Mouse (Mus musculus): ENCODE results near the gene Msmo1. TPM values are rescaled to one million over a fixed set of nuclear protein-coding genes. Genes with fewer than 3 reads are reported as not detected.

The Msmo1 gene
- polyA plus RNA-seq, 1 experiment from 2014 or later = 138 TPM

DNA sequence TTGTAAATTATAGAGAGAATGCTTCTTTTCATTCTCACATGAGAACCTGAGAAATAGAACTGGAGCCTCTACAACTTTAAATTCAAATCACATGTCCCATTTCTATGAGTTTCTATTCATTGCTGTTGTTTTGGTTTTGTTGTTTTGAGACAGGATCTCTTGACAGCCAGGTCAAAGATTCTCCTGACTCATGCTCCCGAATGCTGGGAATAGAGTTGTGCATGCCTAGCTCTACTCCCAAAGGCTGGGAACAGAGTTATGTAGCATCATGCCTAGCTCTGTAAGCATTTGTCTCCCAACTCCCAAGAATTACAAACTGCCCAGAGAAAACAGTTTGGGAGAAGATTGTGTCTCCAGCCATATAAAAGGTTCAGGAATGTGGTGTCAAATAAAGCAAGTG lies 29.2 kb upstream of the Msmo1 start:
- Histone ChIP-seq H3K4me1 (ENCODE audit: control insufficient read depth, insufficient read depth, low read length) (no peaks in the 10 kb centered on the region), H3K36me3 (ENCODE audit: control insufficient read depth, insufficient read depth, low read length) (no peaks in the 10 kb centered on the region), H3K27ac (ENCODE audit: low read length) (no peak overlapping the region), H3K27me3 (ENCODE audit: control insufficient read depth, insufficient read depth, low read length) (no peaks in the 10 kb centered on the region), H3K9ac (replicated peaks; ENCODE audit: low read depth, low read length) (no peak overlapping the region), H3K4me3 (ENCODE audit: low read depth, low read length) (no peak overlapping the region), H3K9me3 (ENCODE audit: control insufficient read depth, low read depth, low read length) (no peaks in the 10 kb centered on the region), H3K4me2 (replicated peaks; ENCODE audit: low read depth, low read length) (no peak overlapping the region)
- ATAC-seq (ENCODE audit: insufficient number of reproducible peaks, insufficient read depth, low FRiP score, low read depth) = no peak
- 91% methylated on average over 1 of the region's 1 CpGs for WGBS

DNA sequence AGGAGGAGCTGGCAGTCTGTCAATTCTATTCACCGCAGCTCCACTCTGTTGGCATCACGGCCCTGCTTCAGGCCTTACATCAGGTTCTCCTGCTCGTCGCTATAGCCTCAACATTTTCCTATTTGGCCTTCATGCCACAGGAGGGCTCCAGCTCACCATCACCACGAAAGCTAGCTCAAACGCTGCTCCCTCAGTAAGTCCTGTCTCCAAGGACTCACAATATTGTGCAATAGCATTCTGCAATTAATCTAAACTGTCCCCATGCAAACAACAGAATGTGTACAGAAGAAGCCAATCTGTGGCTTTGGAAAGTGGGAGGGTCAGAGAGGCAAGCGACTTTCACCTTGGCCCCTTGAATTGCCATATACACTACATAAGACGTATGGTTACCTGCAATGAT lies 27.8 kb upstream of the Msmo1 start:
- Histone ChIP-seq H3K36me3 (ENCODE audit: control insufficient read depth, insufficient read depth, low read length) (no peaks in the 10 kb centered on the region), H3K9ac (replicated peaks; ENCODE audit: low read depth, low read length) (no peak overlapping the region), H3K9me3 (ENCODE audit: control insufficient read depth, low read depth, low read length) (no peaks in the 10 kb centered on the region), H3K4me2 (replicated peaks; ENCODE audit: low read depth, low read length) (no peak overlapping the region), H3K27me3 (ENCODE audit: control insufficient read depth, insufficient read depth, low read length) (no peaks in the 10 kb centered on the region), H3K27ac (ENCODE audit: low read length) (no peak overlapping the region), H3K4me3 (ENCODE audit: low read depth, low read length) (no peak overlapping the region), H3K4me1 (ENCODE audit: control insufficient read depth, insufficient read depth, low read length) (no peaks in the 10 kb centered on the region)
- 79% methylated on average over 8 of the region's 8 CpGs for WGBS
- ATAC-seq (ENCODE audit: insufficient number of reproducible peaks, insufficient read depth, low FRiP score, low read depth) = peak; percentile 56; the same call in 1 of the 2 replicates

DNA sequence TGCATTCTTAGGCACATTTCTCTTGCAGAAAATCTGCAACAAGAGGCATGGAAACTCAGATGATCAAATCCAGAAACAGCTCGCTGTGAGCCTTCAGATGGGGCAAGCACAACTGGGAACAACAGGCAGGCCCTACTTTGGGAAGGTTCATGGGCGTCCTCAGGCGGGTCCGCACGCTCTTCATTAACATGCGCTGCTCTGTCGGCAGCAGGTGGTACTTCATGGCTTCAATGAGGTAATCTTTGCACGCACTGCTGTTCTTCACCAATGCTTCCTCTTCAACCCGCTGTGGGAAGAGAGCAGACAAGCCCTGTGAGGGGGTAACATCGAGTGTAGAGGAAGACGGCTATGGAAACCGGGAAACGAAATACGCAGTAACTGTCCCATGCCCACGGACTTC lies 24.4 kb upstream of the Msmo1 start:
- Histone ChIP-seq H3K36me3 (ENCODE audit: control insufficient read depth, insufficient read depth, low read length) (peaks cover 2% of the 10 kb centered on the region; the same call in 1 of the 2 replicates), H3K9ac (replicated peaks; ENCODE audit: low read depth, low read length) (no peak overlapping the region), H3K4me3 (ENCODE audit: low read depth, low read length) (no peak overlapping the region), H3K27me3 (ENCODE audit: control insufficient read depth, insufficient read depth, low read length) (no peaks in the 10 kb centered on the region), H3K27ac (ENCODE audit: low read length) (no peak overlapping the region), H3K9me3 (ENCODE audit: control insufficient read depth, low read depth, low read length) (no peaks in the 10 kb centered on the region), H3K4me1 (ENCODE audit: control insufficient read depth, insufficient read depth, low read length) (no peaks in the 10 kb centered on the region), H3K4me2 (replicated peaks; ENCODE audit: low read depth, low read length) (no peak overlapping the region)
- no peak for ATAC-seq (ENCODE audit: insufficient number of reproducible peaks, insufficient read depth, low FRiP score, low read depth)
- WGBS = 96% methylated on average over 15 of the region's 15 CpGs

DNA sequence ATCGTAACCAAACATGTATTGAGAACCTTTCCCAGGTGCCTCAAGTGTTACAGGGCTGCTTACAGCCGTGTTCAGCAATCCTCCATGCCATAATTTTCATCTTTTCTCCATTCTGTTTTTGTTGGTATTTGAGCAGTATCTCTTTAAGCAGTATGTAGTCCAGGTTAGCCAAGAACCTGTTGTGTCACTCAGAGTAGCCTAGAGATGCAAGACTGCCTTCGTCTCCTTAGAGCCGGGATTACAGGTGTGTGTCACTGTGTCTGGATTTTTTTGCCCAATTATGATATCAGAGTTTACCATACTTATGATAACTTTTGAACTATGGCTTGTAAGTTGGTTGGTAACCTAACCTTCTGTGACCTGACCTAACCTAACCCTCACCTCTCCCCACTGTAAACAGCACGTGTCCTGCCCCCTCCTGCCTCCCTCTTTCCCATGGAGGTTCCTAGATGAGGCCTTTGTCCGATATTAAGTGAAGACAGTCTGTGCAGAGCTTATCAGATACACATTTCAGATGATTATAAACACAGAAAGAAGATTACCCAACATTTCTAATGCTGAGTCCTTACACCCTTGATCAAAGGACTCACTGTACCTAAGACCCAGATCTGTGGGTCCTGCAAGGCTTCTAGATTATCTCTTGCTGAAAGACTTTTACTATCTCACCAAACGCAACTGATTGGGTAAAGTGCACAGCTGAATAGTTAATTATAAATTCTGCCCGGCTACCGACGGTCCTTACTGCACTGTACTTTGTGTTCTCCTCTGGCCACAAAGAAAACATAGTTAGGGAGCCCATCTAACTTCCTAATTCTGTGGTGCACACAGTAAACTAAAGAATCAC lies 12.8 kb upstream of the Msmo1 start:
- Histone ChIP-seq H3K9me3 (ENCODE audit: control insufficient read depth, low read depth, low read length) (no peaks in the 10 kb centered on the region), H3K9ac (replicated peaks; ENCODE audit: low read depth, low read length) (no peak overlapping the region), H3K4me3 (ENCODE audit: low read depth, low read length) (no peak overlapping the region), H3K4me1 (ENCODE audit: control insufficient read depth, insufficient read depth, low read length) (no peaks in the 10 kb centered on the region), H3K36me3 (ENCODE audit: control insufficient read depth, insufficient read depth, low read length) (peaks cover 5% of the 10 kb centered on the region; the same call in 1 of the 2 replicates), H3K27ac (ENCODE audit: low read length) (no peak overlapping the region), H3K4me2 (replicated peaks; ENCODE audit: low read depth, low read length) (no peak overlapping the region), H3K27me3 (ENCODE audit: control insufficient read depth, insufficient read depth, low read length) (no peaks in the 10 kb centered on the region)
- no peak for ATAC-seq (ENCODE audit: insufficient number of reproducible peaks, insufficient read depth, low FRiP score, low read depth)
- WGBS = 65% methylated on average over 10 of the region's 10 CpGs

DNA sequence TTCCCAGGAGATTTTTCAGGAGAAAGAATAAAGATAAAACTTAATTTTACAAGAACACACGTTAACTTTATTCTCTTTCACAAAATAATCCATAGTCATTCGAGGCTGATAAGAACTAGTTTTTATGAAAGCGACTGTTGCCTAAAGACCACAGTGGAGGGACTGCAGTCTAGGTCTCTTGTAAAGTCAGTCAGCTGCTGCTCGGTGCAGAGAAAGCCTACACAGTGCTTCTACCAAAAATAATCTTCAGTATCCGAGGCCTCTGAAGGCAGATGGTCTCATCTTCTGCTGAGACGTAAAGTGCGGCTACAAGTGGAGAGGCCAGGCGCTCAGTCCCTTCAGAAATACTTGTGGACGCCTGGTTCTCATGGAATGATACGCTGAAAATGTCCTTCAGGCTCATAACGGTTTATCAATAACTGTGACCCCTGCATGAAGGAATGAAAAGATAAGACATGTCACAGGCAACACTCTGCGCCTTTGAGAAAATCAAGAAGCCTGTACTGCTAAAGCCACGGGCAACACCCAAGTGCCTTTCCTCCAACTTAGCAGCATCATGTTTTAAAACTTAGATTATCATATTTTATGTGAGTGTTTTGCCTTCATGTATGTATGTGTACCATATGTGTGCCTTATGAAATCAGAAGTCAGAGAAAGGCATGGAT lies 7.1 kb upstream of the Msmo1 start:
- no peak overlapping the region for H3K4me3 ChIP-seq (ENCODE audit: low read depth, low read length)
- no peak for ATAC-seq (ENCODE audit: insufficient number of reproducible peaks, insufficient read depth, low FRiP score, low read depth)
- WGBS = 89% methylated on average over 13 of the region's 13 CpGs

DNA sequence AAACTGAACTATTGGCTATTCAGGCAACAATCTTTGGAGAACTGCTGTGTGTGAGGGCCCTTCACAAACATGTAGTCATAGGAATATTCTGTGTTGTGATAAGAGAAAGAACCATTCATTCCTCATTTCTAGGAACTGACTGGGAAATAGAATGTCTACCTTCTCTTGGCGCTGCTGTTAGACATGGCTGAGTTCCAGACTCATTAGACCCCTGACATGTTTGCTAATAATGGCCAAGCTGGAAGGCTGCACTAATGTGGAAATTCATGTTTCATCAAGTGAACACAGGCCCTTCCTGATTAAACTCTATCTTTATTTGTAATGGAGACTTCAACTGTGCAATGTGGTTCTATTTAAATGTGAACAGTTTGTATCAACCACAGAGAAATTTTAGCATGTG lies 5.3 kb upstream of the Msmo1 start:
- H3K27ac ChIP-seq (ENCODE audit: low read length) = no peak overlapping the region
- no peak overlapping the region for H3K9ac ChIP-seq (replicated peaks; ENCODE audit: low read depth, low read length)
- H3K4me3 ChIP-seq (ENCODE audit: low read depth, low read length) = no peak overlapping the region
- H3K27me3 ChIP-seq (ENCODE audit: control insufficient read depth, insufficient read depth, low read length) = no peaks in the 10 kb centered on the region
- H3K4me1 ChIP-seq (ENCODE audit: control insufficient read depth, insufficient read depth, low read length) = no peaks in the 10 kb centered on the region
- no peak for ATAC-seq (ENCODE audit: insufficient number of reproducible peaks, insufficient read depth, low FRiP score, low read depth)
- no peaks in the 10 kb centered on the region for H3K9me3 ChIP-seq (ENCODE audit: control insufficient read depth, low read depth, low read length)
- WGBS = 75% methylated on average over 1 of the region's 1 CpGs
- H3K4me2 ChIP-seq (replicated peaks; ENCODE audit: low read depth, low read length) = no peak overlapping the region
- H3K36me3 ChIP-seq (ENCODE audit: control insufficient read depth, insufficient read depth, low read length) = no peaks in the 10 kb centered on the region

More for the DNA sequence above, 7.1 kb upstream of the Msmo1 start:
- H3K4me2 ChIP-seq (replicated peaks; ENCODE audit: low read depth, low read length) = no peak overlapping the region
- H3K9me3 ChIP-seq (ENCODE audit: control insufficient read depth, low read depth, low read length) = no peaks in the 10 kb centered on the region
- no peaks in the 10 kb centered on the region for H3K27me3 ChIP-seq (ENCODE audit: control insufficient read depth, insufficient read depth, low read length)
- no peak overlapping the region for H3K9ac ChIP-seq (replicated peaks; ENCODE audit: low read depth, low read length)
- H3K4me1 ChIP-seq (ENCODE audit: control insufficient read depth, insufficient read depth, low read length) = no peaks in the 10 kb centered on the region
- no peak overlapping the region for H3K27ac ChIP-seq (ENCODE audit: low read length)
- no peaks in the 10 kb centered on the region for H3K36me3 ChIP-seq (ENCODE audit: control insufficient read depth, insufficient read depth, low read length)

DNA sequence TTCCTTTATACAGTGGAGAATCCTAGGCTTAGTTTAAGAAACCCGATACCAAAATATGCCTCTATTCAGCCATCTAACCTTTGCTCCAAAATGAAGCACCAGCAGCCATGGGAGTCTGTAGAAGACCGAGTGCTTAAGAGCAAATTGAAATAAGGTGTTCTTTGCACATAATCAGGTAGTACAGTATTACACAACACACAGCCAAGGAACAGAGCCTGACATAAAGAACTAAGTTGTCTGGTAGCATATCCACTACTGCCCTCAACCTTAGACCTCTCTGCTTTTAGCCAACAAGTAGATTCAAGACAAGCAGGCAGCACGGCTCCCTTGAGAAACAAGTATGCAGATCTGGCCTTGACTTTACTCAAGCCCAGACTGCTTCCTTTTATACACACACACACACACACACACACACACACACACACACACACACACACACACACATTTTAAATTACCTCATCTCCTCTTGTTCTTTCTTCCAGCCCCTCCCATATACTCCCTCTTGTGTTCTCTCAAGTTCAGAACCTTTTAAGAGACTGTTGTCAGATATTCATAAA lies 3.3 kb upstream of the Msmo1 start:
- WGBS = 73% methylated on average over 3 of the region's 3 CpGs
- H3K4me1 ChIP-seq (ENCODE audit: control insufficient read depth, insufficient read depth, low read length) = peaks cover 2% of the 10 kb centered on the region; the same call in 1 of the 2 replicates
- ATAC-seq (ENCODE audit: insufficient number of reproducible peaks, insufficient read depth, low FRiP score, low read depth) = no peak

DNA sequence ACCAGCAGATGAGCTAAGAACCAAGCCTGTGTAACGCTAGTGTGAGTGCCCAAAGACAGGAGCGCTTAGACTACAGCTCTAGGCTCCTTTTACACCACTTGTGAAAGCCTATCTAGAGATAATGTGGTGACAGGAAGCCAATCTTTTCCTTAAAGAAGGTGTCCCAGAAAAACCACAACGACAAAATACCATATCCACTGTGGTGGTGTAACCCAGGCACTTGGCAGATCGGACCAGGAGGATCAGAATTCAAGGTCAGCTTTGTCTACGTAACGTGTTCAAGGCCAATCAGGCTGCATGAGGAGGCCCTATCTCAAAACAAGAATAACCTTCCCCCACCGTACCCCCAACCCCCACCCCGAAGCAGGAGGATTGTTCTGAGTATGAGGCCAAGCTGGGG lies 1.6 kb upstream of the Msmo1 start:
- H3K4me1 ChIP-seq (ENCODE audit: control insufficient read depth, insufficient read depth, low read length) = peaks cover 3% of the 10 kb centered on the region; the same call in 1 of the 2 replicates
- H3K27ac ChIP-seq (ENCODE audit: low read length) = no peak overlapping the region
- H3K4me3 ChIP-seq (ENCODE audit: low read depth, low read length) = no peak overlapping the region
- H3K9me3 ChIP-seq (ENCODE audit: control insufficient read depth, low read depth, low read length) = no peaks in the 10 kb centered on the region
- no peaks in the 10 kb centered on the region for H3K27me3 ChIP-seq (ENCODE audit: control insufficient read depth, insufficient read depth, low read length)
- WGBS = 86% methylated on average over 8 of the region's 8 CpGs
- no peak for ATAC-seq (ENCODE audit: insufficient number of reproducible peaks, insufficient read depth, low FRiP score, low read depth)
- no peak overlapping the region for H3K9ac ChIP-seq (replicated peaks; ENCODE audit: low read depth, low read length)
- peaks cover 7% of the 10 kb centered on the region for H3K36me3 ChIP-seq (ENCODE audit: control insufficient read depth, insufficient read depth, low read length)
- no peak overlapping the region for H3K4me2 ChIP-seq (replicated peaks; ENCODE audit: low read depth, low read length)

More for the DNA sequence above, 3.3 kb upstream of the Msmo1 start:
- Histone ChIP-seq H3K4me2 (replicated peaks; ENCODE audit: low read depth, low read length) (no peak overlapping the region), H3K9me3 (ENCODE audit: control insufficient read depth, low read depth, low read length) (no peaks in the 10 kb centered on the region), H3K9ac (replicated peaks; ENCODE audit: low read depth, low read length) (no peak overlapping the region), H3K27me3 (ENCODE audit: control insufficient read depth, insufficient read depth, low read length) (no peaks in the 10 kb centered on the region), H3K4me3 (ENCODE audit: low read depth, low read length) (no peak overlapping the region), H3K36me3 (ENCODE audit: control insufficient read depth, insufficient read depth, low read length) (no peaks in the 10 kb centered on the region), H3K27ac (ENCODE audit: low read length) (no peak overlapping the region)
